Mouse (Mus musculus) cerebellum, postnatal 25 days (tissue): ENCODE measurements around the gene Plekha7.
"Not testable (repeated sequence)": the region's sequence is repeated elsewhere in the genome, so short reads cannot be mapped to it uniquely, and the experiment has no call there.

ENCODE experiments used
- DNase-seq, 2 experiments: peaks; one replicate each; pipeline ENCODE4 v3.0.0; 2021; ENCODE audit warnings: mixed read lengths in 2 of 2

Gene Plekha7

GRCm38 (mm10) chr7:116125671-116126070, 182.5 kb downstream of the Plekha7 start:
- DNase-seq = peak in 1 of 2 experiments; percentile 31

- DNase-seq = no peak
These were observed 184.1 kb downstream of the Plekha7 start for GRCm38 (mm10) chr7:116124057-116124456.

DNA sequence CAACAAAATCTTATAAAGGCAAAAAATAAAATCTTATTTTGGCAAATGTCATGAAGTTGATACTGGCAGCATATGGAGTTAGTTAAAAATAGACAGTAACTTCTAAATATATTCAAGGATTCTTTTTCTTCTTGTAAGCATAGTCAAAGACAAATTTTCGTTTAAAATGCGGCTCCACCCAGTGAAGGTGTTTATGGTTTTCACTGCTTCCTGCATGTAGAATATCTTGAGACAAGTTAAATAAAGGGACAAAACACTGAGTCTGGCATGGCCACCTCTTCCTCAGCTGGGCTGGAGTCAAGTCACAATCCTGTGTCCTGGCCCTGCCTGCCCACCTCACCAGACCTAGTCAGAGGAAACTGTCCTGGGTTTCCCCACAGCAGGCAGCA, 184.6 kb downstream of the Plekha7 start:
- DNase-seq = no peak

- no peak for DNase-seq
These were observed 185.1 kb downstream of the Plekha7 start for GRCm38 (mm10) chr7:116122981-116123596.

DNA sequence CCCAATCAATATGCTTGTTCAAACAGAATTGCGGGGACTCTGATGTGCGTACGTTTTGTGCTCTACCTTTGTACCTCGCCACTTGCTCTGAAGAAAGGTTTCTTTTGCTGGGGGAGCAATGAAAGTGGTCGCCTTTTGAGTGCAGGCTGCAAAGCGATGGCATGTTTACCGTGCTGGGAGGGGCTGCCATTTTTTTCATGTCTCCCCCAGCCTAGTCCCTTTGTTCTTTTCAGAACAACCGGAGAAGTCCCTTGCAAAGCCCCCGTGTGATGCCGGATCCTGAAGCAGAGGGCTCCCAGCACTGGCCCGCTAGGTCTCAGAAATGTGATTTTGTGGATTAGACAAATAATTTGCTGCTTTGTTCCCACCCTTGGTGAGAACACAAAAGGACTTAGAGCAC, 187.0 kb downstream of the Plekha7 start:
- DNase-seq = no peak

GRCm38 (mm10) chr7:116120737-116121136, 187.4 kb downstream of the Plekha7 start:
- DNase-seq = no peak

- no peak for DNase-seq
These were observed 188.8 kb downstream of the Plekha7 start for GRCm38 (mm10) chr7:116119306-116119857.

GRCm38 (mm10) chr7:116115991-116116390, 192.2 kb downstream of the Plekha7 start:
- no peak for DNase-seq

GRCm38 (mm10) chr7:116115216-116115930, 192.8 kb downstream of the Plekha7 start:
- DNase-seq = no peak

- no peak for DNase-seq
These were observed 196.6 kb downstream of the Plekha7 start for GRCm38 (mm10) chr7:116111546-116111945.

GRCm38 (mm10) chr7:116110661-116111060, 197.5 kb downstream of the Plekha7 start:
- DNase-seq = no peak

DNA sequence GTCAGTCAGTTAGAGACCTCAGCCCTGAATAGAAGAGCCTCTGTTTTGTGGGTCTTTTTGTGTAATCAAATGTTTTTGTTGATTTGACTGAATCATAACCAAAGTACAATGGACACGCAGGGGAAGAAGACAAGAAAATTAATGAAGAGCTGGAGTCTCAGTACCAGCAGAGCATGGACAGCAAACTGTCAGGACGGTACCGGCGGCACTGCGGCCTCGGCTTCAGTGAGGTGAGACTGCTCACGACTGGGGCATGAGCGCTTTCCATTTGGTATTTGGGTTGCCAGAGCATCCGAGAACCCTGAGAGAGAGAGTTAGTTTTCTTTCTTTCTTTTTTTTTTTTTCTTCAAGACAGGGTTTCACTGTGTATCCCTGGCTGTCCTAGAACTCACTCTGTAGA, 205.1 kb downstream of the Plekha7 start:
- DNase-seq = no peak

- no peak for DNase-seq
These were observed 208.1 kb downstream of the Plekha7 start for GRCm38 (mm10) chr7:116099952-116100528.

DNA sequence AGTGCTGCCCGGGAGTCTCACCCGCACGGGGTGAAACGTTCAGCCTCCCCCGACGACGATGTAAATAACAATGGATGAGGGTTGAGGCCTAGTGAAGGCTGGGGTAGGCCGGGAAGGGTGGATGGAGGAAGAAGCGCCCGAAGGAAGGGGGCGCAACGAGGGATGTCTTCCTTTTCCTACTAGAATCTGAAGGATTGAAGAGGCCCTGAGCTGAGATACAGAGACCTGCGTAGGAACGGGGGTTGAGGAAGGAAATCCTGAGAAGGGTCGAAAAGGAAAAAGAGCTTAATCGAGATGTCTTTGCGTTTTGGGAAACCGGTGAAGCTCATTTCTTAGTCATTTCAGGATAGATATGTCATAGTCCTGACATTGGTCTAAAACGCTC, 214.7 kb downstream of the Plekha7 start:
- DNase-seq = no peak

DNA sequence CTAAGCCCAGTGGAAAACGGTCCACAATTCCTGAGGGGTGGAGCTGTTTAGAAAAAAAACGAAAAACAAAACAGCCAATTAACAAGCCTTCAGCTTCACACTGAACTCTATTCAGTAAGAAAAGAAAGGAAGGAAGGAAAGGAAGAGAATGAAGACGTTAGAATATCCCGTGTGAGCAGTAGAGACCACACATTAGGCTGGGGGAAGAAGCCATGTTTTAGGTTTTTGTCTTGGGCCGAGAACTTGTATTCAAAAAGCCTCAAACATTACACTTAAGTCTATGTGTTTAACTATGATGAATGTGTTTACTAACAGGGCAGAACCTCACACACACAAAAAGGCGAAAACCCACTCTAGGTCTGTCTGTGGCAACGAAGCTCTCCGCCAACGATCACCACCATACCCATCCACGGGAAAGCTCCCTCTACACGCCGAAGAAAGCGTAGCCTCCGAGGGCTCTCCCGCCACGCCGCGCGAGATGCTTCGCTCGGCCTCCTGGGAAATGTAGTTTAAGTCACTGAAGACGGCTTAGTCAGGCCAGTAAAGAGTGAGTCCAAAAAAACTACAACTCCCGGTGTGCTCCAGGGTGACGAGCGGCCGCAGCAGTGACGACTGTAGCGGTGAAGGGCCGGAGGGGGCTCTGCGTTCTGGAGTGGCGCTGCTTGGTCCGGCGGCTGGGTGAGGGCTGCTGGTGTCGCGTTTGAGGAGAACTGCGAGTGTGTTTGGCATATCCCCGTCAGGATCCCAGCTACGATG, 215.3 kb downstream of the Plekha7 start:
- DNase-seq = peak; percentile 95 to 96

GRCm38 (mm10) chr7:116084366-116084765, 223.8 kb downstream of the Plekha7 start, which contains the start of gene Gm4353:
Gm4353 (minus strand) TSS chr7:116084635.
- DNase-seq = not testable (repeated sequence)
